Mouse (Mus musculus): ENCODE measurements around the gene Slc6a1. TPM values are rescaled to one million over a fixed set of nuclear protein-coding genes. Genes with fewer than 3 reads are reported as not detected.
A peak's percentile ranks its signal among the peaks of the same experiment; 100 is the strongest.
"Not testable (repeated sequence)": the region's sequence is repeated elsewhere in the genome, so short reads cannot be mapped to it uniquely, and the experiment has no call there.

Slc6a1 gene
- polyA plus RNA-seq, 1 experiment from 2014 or later = 0.26 TPM

DNA sequence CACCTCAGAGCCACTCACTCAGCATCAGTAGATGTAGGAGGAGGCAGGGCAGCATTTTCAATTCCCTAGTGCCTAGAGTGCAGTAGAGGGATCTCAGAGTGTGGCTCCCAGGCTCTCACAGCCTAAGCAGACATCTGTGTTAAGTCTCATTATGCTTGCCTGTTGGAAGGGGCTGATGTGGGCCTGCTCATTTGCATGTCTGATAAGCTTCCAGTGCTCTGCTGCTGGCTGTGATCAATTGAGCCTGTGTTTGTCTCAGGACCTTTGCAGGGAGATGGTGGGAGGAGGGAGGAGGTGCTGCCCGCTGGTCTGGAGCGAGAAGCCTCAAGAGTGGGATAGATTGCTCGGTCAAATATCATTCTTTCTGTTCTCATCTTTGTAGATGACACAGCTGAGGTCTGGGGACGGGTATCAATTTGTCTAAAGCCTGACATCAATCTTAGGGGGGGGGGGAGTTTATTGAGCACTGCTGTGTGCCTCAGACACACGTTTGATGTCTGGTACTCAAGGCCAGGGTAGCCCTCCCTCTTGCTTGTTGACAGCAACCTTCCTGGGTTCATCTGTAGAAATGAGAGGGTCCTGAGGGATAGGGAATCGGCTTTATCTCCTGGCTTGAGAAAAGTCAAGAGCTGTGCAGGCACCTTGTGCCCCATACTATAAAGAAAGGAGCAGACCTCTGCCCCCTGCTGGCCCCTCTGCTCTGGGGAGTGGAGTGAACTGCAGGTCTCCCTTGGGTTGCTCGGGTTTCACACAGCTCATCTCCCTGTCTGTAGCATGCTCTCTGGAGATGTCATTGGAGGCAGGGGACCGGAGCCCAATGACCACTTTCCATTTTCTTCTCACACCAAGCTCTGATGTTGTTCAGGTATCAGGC is 47.4 kb downstream of the Slc6a1 start:
- H3K27me3 ChIP-seq (ENCODE audit: control insufficient read depth, insufficient read depth, low read length) = no peaks in the 10 kb centered on the region
- no peak overlapping the region for H3K4me3 ChIP-seq (ENCODE audit: low read depth, low read length)
- no peak overlapping the region for H3K4me2 ChIP-seq
- no peak for ATAC-seq (replicated peaks; ENCODE audit: insufficient number of reproducible peaks, low FRiP score, low TSS enrichment)
- H3K9ac ChIP-seq (ENCODE audit: low read depth, low read length) = no peak overlapping the region
- no peaks in the 10 kb centered on the region for H3K36me3 ChIP-seq (ENCODE audit: control insufficient read depth, insufficient read depth, low read length)
- no peaks in the 10 kb centered on the region for H3K9me3 ChIP-seq (replicated peaks; ENCODE audit: control insufficient read depth, low read length)
- H3K27ac ChIP-seq (ENCODE audit: low read depth, low read length) = no peak overlapping the region
- WGBS (ENCODE audit: insufficient replicate concordance) = 35% methylated on average over 8 of the region's 8 CpGs
- H3K4me1 ChIP-seq (ENCODE audit: control insufficient read depth, insufficient read depth, low read length) = peaks cover 13% of the 10 kb centered on the region

DNA sequence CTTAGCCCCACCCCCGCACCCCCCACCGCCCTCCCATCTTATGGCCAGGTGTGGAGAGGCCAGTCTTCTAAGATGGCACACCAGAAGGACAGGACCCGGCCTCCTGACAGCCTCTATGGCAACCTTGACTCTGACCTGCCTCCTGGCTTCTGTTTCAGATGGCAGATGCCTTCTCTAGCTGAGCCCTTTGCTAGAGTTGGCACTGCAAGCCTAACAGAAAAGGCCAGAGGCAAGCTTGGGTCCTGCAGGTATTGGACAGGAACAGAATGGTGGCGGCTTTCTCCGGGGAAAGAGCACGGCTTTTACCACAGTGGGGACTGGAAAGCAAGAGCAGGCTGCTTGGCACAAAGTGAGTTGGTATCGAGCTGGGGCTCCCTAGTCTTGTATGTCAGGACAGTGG is 49.5 kb downstream of the Slc6a1 start:
- Histone ChIP-seq H3K4me2 (no peak overlapping the region), H3K36me3 (ENCODE audit: control insufficient read depth, insufficient read depth, low read length) (no peaks in the 10 kb centered on the region), H3K27me3 (ENCODE audit: control insufficient read depth, insufficient read depth, low read length) (no peaks in the 10 kb centered on the region), H3K4me1 (ENCODE audit: control insufficient read depth, insufficient read depth, low read length) (peaks cover 13% of the 10 kb centered on the region), H3K9me3 (replicated peaks; ENCODE audit: control insufficient read depth, low read length) (no peaks in the 10 kb centered on the region), H3K9ac (ENCODE audit: low read depth, low read length) (no peak overlapping the region), H3K4me3 (ENCODE audit: low read depth, low read length) (no peak overlapping the region), H3K27ac (ENCODE audit: low read depth, low read length) (no peak overlapping the region)
- WGBS (ENCODE audit: insufficient replicate concordance) = 89% methylated on average over 7 of the region's 7 CpGs
- ATAC-seq (replicated peaks; ENCODE audit: insufficient number of reproducible peaks, low FRiP score, low TSS enrichment) = no peak

DNA sequence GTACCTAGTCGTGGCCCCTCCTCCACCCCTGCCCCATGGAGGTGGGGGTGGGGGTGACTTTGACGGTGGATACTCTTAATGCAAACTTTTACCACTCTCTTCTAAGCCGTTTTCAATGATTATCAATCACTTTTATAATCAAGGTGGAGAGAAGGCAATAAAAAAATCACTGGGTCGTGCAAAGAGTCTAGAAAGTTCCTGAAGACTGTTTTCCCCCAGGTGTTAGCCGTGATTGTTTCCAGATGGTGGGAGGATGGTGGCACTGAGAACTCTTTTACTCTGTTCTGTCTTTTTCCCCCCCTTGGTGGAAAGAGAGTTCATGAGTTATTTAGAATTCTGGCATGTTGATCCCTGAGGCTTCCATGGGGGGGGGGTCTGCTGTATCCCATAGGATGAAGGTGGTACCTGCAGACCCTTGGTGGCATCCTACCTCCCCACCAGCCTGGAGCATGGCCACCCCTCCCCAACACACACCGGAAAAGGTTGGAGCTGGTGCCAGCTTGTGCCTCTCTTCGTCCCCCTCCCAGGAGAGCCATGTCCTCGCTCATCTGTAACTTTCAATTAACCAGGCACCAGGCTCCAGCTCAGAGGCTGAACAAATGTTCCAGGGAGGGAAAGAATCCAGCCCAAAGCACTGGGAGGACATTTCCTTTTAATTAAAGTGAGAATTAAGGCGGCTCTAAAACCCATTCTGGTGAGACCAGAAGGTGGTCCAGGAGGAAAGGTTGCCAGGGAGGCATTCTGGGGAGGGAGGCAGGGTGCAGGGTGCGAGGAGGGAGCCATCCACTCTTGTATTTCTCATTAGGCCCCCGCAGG is 53.9 kb downstream of the Slc6a1 start:
- Histone ChIP-seq H3K4me1 (ENCODE audit: control insufficient read depth, insufficient read depth, low read length) (peaks cover 8% of the 10 kb centered on the region), H3K9ac (ENCODE audit: low read depth, low read length) (no peak overlapping the region), H3K36me3 (ENCODE audit: control insufficient read depth, insufficient read depth, low read length) (no peaks in the 10 kb centered on the region), H3K9me3 (replicated peaks; ENCODE audit: control insufficient read depth, low read length) (no peaks in the 10 kb centered on the region), H3K4me3 (ENCODE audit: low read depth, low read length) (no peak overlapping the region), H3K4me2 (no peak overlapping the region), H3K27ac (ENCODE audit: low read depth, low read length) (no peak overlapping the region), H3K27me3 (ENCODE audit: control insufficient read depth, insufficient read depth, low read length) (no peaks in the 10 kb centered on the region)
- no peak for ATAC-seq (replicated peaks; ENCODE audit: insufficient number of reproducible peaks, low FRiP score, low TSS enrichment)
- 59% methylated on average over 11 of the region's 11 CpGs for WGBS (ENCODE audit: insufficient replicate concordance)

DNA sequence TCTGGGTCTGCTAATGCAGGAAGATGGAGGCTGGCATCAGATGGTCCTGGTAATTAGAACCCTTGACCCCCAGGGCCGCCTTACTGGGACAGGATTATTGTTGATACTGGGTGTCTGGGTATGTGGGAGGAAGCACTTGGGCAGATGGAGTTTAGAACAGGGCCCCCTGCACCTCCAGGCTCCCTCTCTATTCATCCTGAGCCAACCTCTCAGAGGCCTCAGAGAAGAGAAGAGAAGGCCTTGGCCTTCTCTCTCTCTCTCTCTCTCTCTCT is 54.4 kb downstream of the Slc6a1 start:
- no peak overlapping the region for H3K9ac ChIP-seq (ENCODE audit: low read depth, low read length)
- peaks cover 5% of the 10 kb centered on the region; the same call in 1 of the 2 replicates for H3K4me1 ChIP-seq (ENCODE audit: control insufficient read depth, insufficient read depth, low read length)
- H3K27me3 ChIP-seq (ENCODE audit: control insufficient read depth, insufficient read depth, low read length) = no peaks in the 10 kb centered on the region
- WGBS (ENCODE audit: insufficient replicate concordance) = 67% methylated on average over 1 of the region's 1 CpGs
- no peaks in the 10 kb centered on the region for H3K9me3 ChIP-seq (replicated peaks; ENCODE audit: control insufficient read depth, low read length)
- no peak overlapping the region for H3K4me2 ChIP-seq
- H3K36me3 ChIP-seq (ENCODE audit: control insufficient read depth, insufficient read depth, low read length) = no peaks in the 10 kb centered on the region
- no peak overlapping the region for H3K27ac ChIP-seq (ENCODE audit: low read depth, low read length)
- no peak for ATAC-seq (replicated peaks; ENCODE audit: insufficient number of reproducible peaks, low FRiP score, low TSS enrichment)
- no peak overlapping the region for H3K4me3 ChIP-seq (ENCODE audit: low read depth, low read length)

DNA sequence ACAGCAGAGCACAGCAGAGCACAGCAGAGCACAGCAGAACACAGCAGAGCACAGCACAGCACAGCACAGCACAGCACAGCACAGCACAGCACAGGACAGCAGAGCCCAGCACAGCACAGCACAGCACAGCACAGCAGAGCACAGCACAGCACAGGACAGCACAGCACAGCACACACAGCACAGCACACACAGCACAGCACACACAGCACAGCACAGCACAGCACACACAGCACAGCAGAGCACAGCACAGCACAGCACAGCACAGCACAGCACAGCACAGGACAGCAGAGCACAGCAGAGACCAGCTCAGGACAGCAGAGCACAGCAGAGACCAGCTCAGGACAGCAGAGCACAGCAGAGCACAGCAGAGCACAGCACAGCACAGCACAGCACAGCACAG is 58.9 kb downstream of the Slc6a1 start:
- not testable (repeated sequence) for H3K27ac ChIP-seq (ENCODE audit: low read depth, low read length); ATAC-seq (replicated peaks; ENCODE audit: insufficient number of reproducible peaks, low FRiP score, low TSS enrichment); H3K9me3 ChIP-seq (replicated peaks; ENCODE audit: control insufficient read depth, low read length); H3K4me2 ChIP-seq; H3K36me3 ChIP-seq (ENCODE audit: control insufficient read depth, insufficient read depth, low read length); H3K4me3 ChIP-seq (ENCODE audit: low read depth, low read length); H3K4me1 ChIP-seq (ENCODE audit: control insufficient read depth, insufficient read depth, low read length); H3K9ac ChIP-seq (ENCODE audit: low read depth, low read length); H3K27me3 ChIP-seq (ENCODE audit: control insufficient read depth, insufficient read depth, low read length)

DNA sequence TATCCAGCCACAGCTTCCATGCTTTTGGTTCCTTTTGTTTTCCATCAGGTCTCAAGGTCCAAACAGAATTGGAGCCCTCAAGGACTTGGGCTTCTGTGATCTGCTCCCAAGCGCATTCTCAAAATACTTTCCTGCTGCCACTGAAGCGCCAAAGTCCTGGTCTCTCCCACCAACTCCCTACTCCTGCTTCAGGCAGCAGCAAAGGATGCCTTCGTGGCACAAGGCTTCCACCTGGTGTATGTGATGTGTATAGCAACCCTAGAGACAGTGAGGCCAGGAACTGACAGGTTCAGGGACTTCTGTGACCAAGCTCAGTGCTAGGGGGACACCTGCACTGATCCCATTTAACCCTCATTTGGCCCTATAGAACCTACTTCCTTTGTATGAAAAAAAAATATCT is 61.3 kb downstream of the Slc6a1 start:
- WGBS (ENCODE audit: insufficient replicate concordance) = 13% methylated on average over 3 of the region's 3 CpGs

DNA sequence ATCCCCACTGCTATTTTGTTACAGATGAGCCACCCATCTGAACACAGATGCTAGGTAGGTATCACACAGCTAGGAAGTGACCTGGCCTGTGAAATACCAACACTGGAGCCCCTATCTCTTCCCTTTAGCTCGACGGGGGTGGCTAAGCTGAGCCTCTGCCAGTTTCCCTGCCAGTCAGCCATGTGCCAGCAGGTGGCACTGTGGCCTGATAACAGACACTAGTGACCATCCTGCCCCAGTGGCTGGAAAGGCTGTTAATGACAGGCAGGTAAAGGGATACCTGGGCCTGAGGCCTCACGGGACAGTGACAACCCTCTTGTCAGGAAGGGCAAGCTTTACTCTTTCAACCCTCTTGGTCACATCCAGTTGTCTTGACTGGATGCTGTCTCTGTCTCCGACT is 62.7 kb downstream of the Slc6a1 start:
- H3K9ac ChIP-seq (ENCODE audit: low read depth, low read length) = no peak overlapping the region
- H3K27ac ChIP-seq (ENCODE audit: low read depth, low read length) = no peak overlapping the region
- H3K4me2 ChIP-seq = no peak overlapping the region
- no peaks in the 10 kb centered on the region for H3K9me3 ChIP-seq (replicated peaks; ENCODE audit: control insufficient read depth, low read length)
- H3K27me3 ChIP-seq (ENCODE audit: control insufficient read depth, insufficient read depth, low read length) = peaks cover 7% of the 10 kb centered on the region; the same call in 1 of the 2 replicates
- ATAC-seq (replicated peaks; ENCODE audit: insufficient number of reproducible peaks, low FRiP score, low TSS enrichment) = no peak
- H3K4me3 ChIP-seq (ENCODE audit: low read depth, low read length) = no peak overlapping the region
- 43% methylated on average over 4 of the region's 4 CpGs for WGBS (ENCODE audit: insufficient replicate concordance)
- H3K4me1 ChIP-seq (ENCODE audit: control insufficient read depth, insufficient read depth, low read length) = no peaks in the 10 kb centered on the region
- H3K36me3 ChIP-seq (ENCODE audit: control insufficient read depth, insufficient read depth, low read length) = no peaks in the 10 kb centered on the region

More for the DNA sequence above, 61.3 kb downstream of the Slc6a1 start:
- Histone ChIP-seq H3K4me2 (no peak overlapping the region), H3K4me3 (ENCODE audit: low read depth, low read length) (no peak overlapping the region), H3K27me3 (ENCODE audit: control insufficient read depth, insufficient read depth, low read length) (peaks cover 7% of the 10 kb centered on the region; the same call in 1 of the 2 replicates), H3K9ac (ENCODE audit: low read depth, low read length) (no peak overlapping the region), H3K9me3 (replicated peaks; ENCODE audit: control insufficient read depth, low read length) (no peaks in the 10 kb centered on the region), H3K27ac (ENCODE audit: low read depth, low read length) (no peak overlapping the region), H3K36me3 (ENCODE audit: control insufficient read depth, insufficient read depth, low read length) (no peaks in the 10 kb centered on the region), H3K4me1 (ENCODE audit: control insufficient read depth, insufficient read depth, low read length) (peaks cover 2% of the 10 kb centered on the region; the same call in 1 of the 2 replicates)
- ATAC-seq (replicated peaks; ENCODE audit: insufficient number of reproducible peaks, low FRiP score, low TSS enrichment) = no peak

DNA sequence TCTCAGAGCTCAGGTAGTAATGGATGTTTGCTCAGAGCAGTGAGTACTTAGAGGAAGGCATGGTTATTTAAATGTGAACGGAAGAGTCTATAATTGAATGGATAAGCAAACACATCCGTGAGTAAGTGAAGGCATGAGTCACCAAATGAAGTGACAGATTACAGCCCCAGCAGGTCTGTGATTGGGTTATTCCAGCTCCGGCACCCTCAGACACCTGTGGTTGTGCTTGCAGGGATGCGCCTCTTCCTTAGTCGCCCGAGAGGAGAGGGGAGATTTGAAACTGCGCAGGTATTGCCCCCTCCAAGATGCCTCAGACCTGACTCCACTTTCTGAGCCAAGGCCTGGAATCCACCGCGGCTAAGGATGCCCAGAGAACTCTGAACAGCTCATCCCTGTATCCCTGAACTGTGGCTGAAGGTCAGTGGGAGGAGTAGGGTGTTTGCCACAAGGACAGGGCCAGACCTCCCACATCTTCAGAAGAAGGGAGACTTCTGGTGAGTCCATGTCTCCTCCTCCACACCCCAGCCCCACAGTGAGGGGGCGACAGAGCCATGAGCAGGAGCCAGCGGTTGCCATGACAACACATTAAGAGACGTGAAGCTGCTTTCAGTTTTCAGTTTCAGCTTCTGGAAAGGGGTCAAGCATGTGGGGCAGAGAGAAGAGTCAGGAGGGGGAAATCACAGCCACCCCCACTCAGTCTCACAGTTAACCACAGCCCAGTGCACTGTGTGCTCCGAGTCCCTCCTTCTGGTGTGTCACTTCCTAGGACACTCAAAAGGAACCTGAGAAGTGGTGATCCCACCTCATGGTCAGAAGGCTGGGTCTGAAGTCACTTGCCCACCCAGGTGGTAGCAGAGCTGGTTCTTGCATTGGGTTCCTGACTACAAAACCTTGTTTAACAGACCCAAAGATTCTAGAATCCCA is 65.7 kb downstream of the Slc6a1 start:
- 49% methylated on average over 13 of the region's 13 CpGs for WGBS (ENCODE audit: insufficient replicate concordance)
- 0 out of 2 replicates have a peak, but pooled peaks have one; percentile 3 for ATAC-seq (replicated peaks; ENCODE audit: insufficient number of reproducible peaks, low FRiP score, low TSS enrichment)
- Histone ChIP-seq H3K4me2 (no peak overlapping the region), H3K27ac (ENCODE audit: low read depth, low read length) (no peak overlapping the region), H3K4me1 (ENCODE audit: control insufficient read depth, insufficient read depth, low read length) (no peaks in the 10 kb centered on the region), H3K27me3 (ENCODE audit: control insufficient read depth, insufficient read depth, low read length) (peaks cover 7% of the 10 kb centered on the region; the same call in 1 of the 2 replicates), H3K36me3 (ENCODE audit: control insufficient read depth, insufficient read depth, low read length) (no peaks in the 10 kb centered on the region), H3K9me3 (replicated peaks; ENCODE audit: control insufficient read depth, low read length) (no peaks in the 10 kb centered on the region), H3K4me3 (ENCODE audit: low read depth, low read length) (no peak overlapping the region), H3K9ac (ENCODE audit: low read depth, low read length) (no peak overlapping the region)
